Mouse (Mus musculus) CH12.LX (cell line): Measurements from ENCODE around the gene Nek11. TPM values are rescaled to one million over a fixed set of nuclear protein-coding genes. Genes with fewer than 3 reads are reported as not detected.

Source experiments
- DNase-seq: peaks from one replicate; pipeline ENCODE4 v3.0.0-alpha.2; 2013; ENCODE audit errors: extremely low read depth
- H3K27ac ChIP-seq: 2 replicates; pipeline ENCODE4 v1.5.1; 2012; ENCODE audit warnings: low read depth, mild to moderate bottlenecking, control low read depth, moderate library complexity; ENCODE audit not compliant: insufficient read depth
- H3K27me3 ChIP-seq: replicated peaks from 2 replicates; pipeline ENCODE3; 2012; ENCODE audit warnings: inconsistent platforms
- H3K36me3 ChIP-seq, 2 experiments: replicated peaks in 1 of 2; 2 replicates each; pipeline versions ENCODE3 to v1.6.1; 2012; ENCODE audit warnings: inconsistent platforms in 1 of 2, low read length in 1 of 2, mild to moderate bottlenecking in 1 of 2, mixed read lengths in 1 of 2, moderate library complexity in 1 of 2; ENCODE audit not compliant: control insufficient read depth in 1 of 2, insufficient read depth in 1 of 2
- H3K4me1 ChIP-seq, 2 experiments: 2 replicates each; pipeline ENCODE4 v1.6.1; 2012; ENCODE audit warnings: inconsistent platforms in 1 of 2, moderate library complexity in 1 of 2; ENCODE audit not compliant: insufficient read depth in 2 of 2, control insufficient read depth in 1 of 2
- H3K4me2 ChIP-seq: 2 replicates; pipeline ENCODE4 v1.6.1; 2012; ENCODE audit warnings: low read depth, mild to moderate bottlenecking, control low read depth; ENCODE audit not compliant: poor library complexity, insufficient read depth, severe bottlenecking
- H3K4me3 ChIP-seq, 3 experiments: fragments of 150-350 bp in 1 of 3; sonication (generic) in 1 of 3; replicated peaks in 1 of 3; 2 replicates each; pipeline versions ENCODE3 to v1.5.1; 2011 to 2012; ENCODE audit warnings: low read depth in 2 of 3, low read length in 2 of 3, mild to moderate bottlenecking in 2 of 3, moderate library complexity in 2 of 3, control low read depth in 1 of 3, improper control_type of control experiment in 1 of 3, inconsistent platforms in 1 of 3, mixed read lengths in 1 of 3; ENCODE audit not compliant: poor library complexity in 1 of 3
- H3K79me2 ChIP-seq: replicated peaks from 2 replicates; pipeline ENCODE4 v1.6.1; 2012; ENCODE audit warnings: mild to moderate bottlenecking, moderate library complexity; ENCODE audit not compliant: control insufficient read depth, poor library complexity, insufficient read depth, severe bottlenecking; ENCODE audit errors: extremely low read depth
- H3K9ac ChIP-seq: 2 replicates; pipeline ENCODE4 v1.6.1; 2012; ENCODE audit warnings: low read depth, mild to moderate bottlenecking, control low read depth, moderate library complexity; ENCODE audit not compliant: insufficient read depth
- H3K9me3 ChIP-seq: replicated peaks from 2 replicates; pipeline ENCODE3; 2012; ENCODE audit warnings: low read length, inconsistent platforms, mixed read lengths
- IRF4 ChIP-seq: IDR thresholded peaks from 2 replicates; pipeline ENCODE4 v1.6.1; 2014; ENCODE audit warnings: low read depth, mild to moderate bottlenecking, inconsistent platforms, low read length, improper control_type of control experiment
- JUND ChIP-seq: conservative IDR thresholded peaks from 2 replicates; pipeline ENCODE4 v1.6.1; 2011; ENCODE audit warnings: low read depth, low read length, improper control_type of control experiment
- KAT2A ChIP-seq: IDR thresholded peaks from 2 replicates; pipeline ENCODE4 v1.6.1; 2012; ENCODE audit warnings: low read length, improper control_type of control experiment, inconsistent platforms; ENCODE audit not compliant: insufficient replicate concordance
- MAFK ChIP-seq: IDR thresholded peaks from 2 replicates; pipeline ENCODE4 v1.6.1; 2011; ENCODE audit warnings: low read length, improper control_type of control experiment; ENCODE audit not compliant: insufficient replicate concordance
- MAX ChIP-seq: IDR thresholded peaks from 2 replicates; pipeline ENCODE4 v1.6.1; 2011; ENCODE audit warnings: low read length, improper control_type of control experiment
- MEF2A ChIP-seq: IDR thresholded peaks from 2 replicates; pipeline ENCODE4 v1.6.1; 2014; ENCODE audit warnings: low read depth, mild to moderate bottlenecking, inconsistent platforms, low read length, improper control_type of control experiment, borderline replicate concordance
- MXI1 ChIP-seq: IDR thresholded peaks from 2 replicates; pipeline ENCODE4 v1.6.1; 2011; ENCODE audit warnings: mild to moderate bottlenecking, low read depth, low read length, improper control_type of control experiment
- MYC ChIP-seq: IDR thresholded peaks from 2 replicates; pipeline ENCODE4 v1.6.1; 2011; ENCODE audit warnings: low read depth, mild to moderate bottlenecking, improper control_type of control experiment, low read length
- SIN3A ChIP-seq: IDR thresholded peaks from 2 replicates; pipeline ENCODE4 v1.6.1; 2012; ENCODE audit warnings: low read length, improper control_type of control experiment, inconsistent platforms
- SMC3 ChIP-seq: IDR thresholded peaks from 2 replicates; pipeline ENCODE4 v1.6.1; 2011; ENCODE audit warnings: low read depth, low read length, improper control_type of control experiment
- TBP ChIP-seq: conservative IDR thresholded peaks from 2 replicates; pipeline ENCODE4 v1.6.1; 2011; ENCODE audit warnings: low read depth, low read length, improper control_type of control experiment
- UBTF ChIP-seq: IDR thresholded peaks from 2 replicates; pipeline ENCODE4 v1.6.1; 2012; ENCODE audit warnings: low read depth, mild to moderate bottlenecking, inconsistent platforms, low read length, improper control_type of control experiment, moderate library complexity
- USF1 ChIP-seq: IDR thresholded peaks from 2 replicates; pipeline ENCODE4 v1.6.1; 2014; ENCODE audit warnings: low read depth, mild to moderate bottlenecking, inconsistent platforms, low read length, improper control_type of control experiment
- ZC3H11A ChIP-seq: IDR thresholded peaks from 2 replicates; pipeline ENCODE4 v1.6.1; 2012; ENCODE audit warnings: low read depth, mild to moderate bottlenecking, inconsistent platforms, low read length, improper control_type of control experiment
- ZKSCAN1 ChIP-seq: IDR thresholded peaks from 2 replicates; pipeline ENCODE4 v1.6.1; 2012; ENCODE audit warnings: low read depth, inconsistent platforms, low read length, improper control_type of control experiment, borderline replicate concordance
- ZMIZ1 ChIP-seq: IDR thresholded peaks from 2 replicates; pipeline ENCODE4 v1.6.1; 2012; ENCODE audit warnings: low read depth, mild to moderate bottlenecking, inconsistent platforms, low read length, improper control_type of control experiment
- ZNF384 ChIP-seq: IDR thresholded peaks from 2 replicates; pipeline ENCODE4 v1.6.1; 2012; ENCODE audit warnings: low read depth, low read length, improper control_type of control experiment, inconsistent platforms
- dilution Hi-C: fragments of 300-500 bp; cut with MboI; formaldehyde crosslinking; loops from 2 replicates; pipeline ENCODE4 v1.14.3; 2020; ENCODE audit warnings: low sequenced_read_pairs; ENCODE audit not compliant: extremely low pct_unique_long_range_greater_than_20kb, extremely low pct_ligation_motif_present
- in situ Hi-C: fragments of 300-500 bp; cut with MboI; formaldehyde crosslinking; loops from 3 replicates; pipeline ENCODE4 v1.14.3; 2019; ENCODE audit warnings: low sequenced_read_pairs, low pct_ligation_motif_present, low pct_unique_long_range_greater_than_20kb, mixed read lengths
- polyA plus RNA-seq: library from polyadenylated mRNA; unstranded; fragments of >175 nt; gene quantifications from 2 replicates; pipeline ENCODE4 v1.2.1, GENCODE M21; 2012; ENCODE audit warnings: low read depth; ENCODE audit not compliant: insufficient read length
- total RNA-seq, 2 experiments: library from RNA; depleted of rRNA; stranded (reverse); fragments of 300-350 nt in 1 of 2; fragments of >200 nt in 1 of 2; gene quantifications; 2 replicates each; pipeline ENCODE4 v1.2.3; 2012 to 2014

Gene Nek11
- total and polyA plus RNA-seq, 3 experiments: 0.17 to 0.32 TPM; not detected in 1

- in situ Hi-C loops: no loop called here
- no peak for DNase-seq
Measured at GRCm38 (mm10) chr9:105272241-105272640, 123.1 kb downstream of the Nek11 start.

GRCm38 (mm10) chr9:105263140-105263539, 132.2 kb downstream of the Nek11 start:
- H3K36me3 ChIP-seq: no peaks in the 10 kb centered on the region
- H3K4me1 ChIP-seq: no peaks in the 10 kb centered on the region
- dilution Hi-C loops (no loop called here), in situ Hi-C loops (no loop called here)
- H3K27ac ChIP-seq: no peak overlapping the region
- H3K79me2 ChIP-seq: no peaks in the 10 kb centered on the region
- no peak overlapping the region for H3K9ac ChIP-seq
- peaks cover 2% of the 10 kb centered on the region for H3K27me3 ChIP-seq
- no peak overlapping the region for H3K4me2 ChIP-seq
- H3K4me3 ChIP-seq: no peak overlapping the region
- no peak for DNase-seq
- TF ChIP-seq SMC3: no peak
- TF ChIP-seq KAT2A: no peak
- no peak for TF ChIP-seq MAX
- TF ChIP-seq IRF4: no peak
- TF ChIP-seq ZMIZ1: no peak
- TF ChIP-seq MYC: no peak
- TF ChIP-seq UBTF: no peak
- no peak for TF ChIP-seq ZKSCAN1
- TF ChIP-seq MAFK: no peak
- no peak for TF ChIP-seq SIN3A
- TF ChIP-seq TBP: no peak
- no peak for TF ChIP-seq JUND
- no peak for TF ChIP-seq ZNF384
- no peak for TF ChIP-seq USF1
- TF ChIP-seq ZC3H11A: no peak
- TF ChIP-seq, all 38 proteins: peak for 0
- no peaks in the 10 kb centered on the region for H3K9me3 ChIP-seq

More at GRCm38 (mm10) chr9:105272241-105272640, 123.1 kb downstream of the Nek11 start:
- H3K27ac ChIP-seq: no peak overlapping the region
- peak overlapping the region; percentile 36; the same call in 1 of the 2 replicates for H3K4me2 ChIP-seq
- H3K36me3 ChIP-seq: no peaks in the 10 kb centered on the region
- H3K4me3 ChIP-seq: no peak overlapping the region
- no peaks in the 10 kb centered on the region for H3K9me3 ChIP-seq
- no peaks in the 10 kb centered on the region for H3K79me2 ChIP-seq
- dilution Hi-C loops: no loop called here
- H3K4me1 ChIP-seq: no peaks in the 10 kb centered on the region
- TF ChIP-seq ZNF384 (no peak), MEF2A (no peak), SIN3A (0 out of 2 replicates have a peak, but pooled peaks have one; percentile 51), JUND (no peak), MXI1 (peak; percentile 85)
- no peak overlapping the region for H3K9ac ChIP-seq
- H3K27me3 ChIP-seq: no peaks in the 10 kb centered on the region
